Mouse (Mus musculus): Measurements from ENCODE around the gene Ndfip2. TPM values are rescaled to one million over a fixed set of nuclear protein-coding genes. Genes with fewer than 3 reads are reported as not detected.

The Ndfip2 gene
- polyA plus RNA-seq, 1 experiment from 2014 or later, result 56.8 TPM

GRCm38 (mm10) chr14:105287972-105288371, 29.6 kb downstream of the Ndfip2 start:
- 71% methylated on average over 2 of the region's 2 CpGs for WGBS
- Histone ChIP-seq H3K27ac (replicated peaks) (no peak overlapping the region), H3K9me3 (replicated peaks) (no peaks in the 10 kb centered on the region), H3K36me3 (peaks cover 8% of the 10 kb centered on the region), H3K4me3 (replicated peaks) (no peak overlapping the region), H3K27me3 (no peaks in the 10 kb centered on the region), H3K9ac (no peak overlapping the region), H3K4me2 (replicated peaks) (no peak overlapping the region), H3K4me1 (no peaks in the 10 kb centered on the region)
- no peak for ATAC-seq (ENCODE audit: insufficient number of reproducible peaks, low FRiP score, low TSS enrichment, low read depth)

- no peak for ATAC-seq (ENCODE audit: insufficient number of reproducible peaks, low FRiP score, low TSS enrichment, low read depth)
- 93% methylated on average over 4 of the region's 4 CpGs for WGBS
- Histone ChIP-seq H3K9me3 (replicated peaks) (no peaks in the 10 kb centered on the region), H3K36me3 (peaks cover 8% of the 10 kb centered on the region), H3K4me2 (replicated peaks) (no peak overlapping the region), H3K9ac (no peak overlapping the region), H3K27me3 (no peaks in the 10 kb centered on the region), H3K4me3 (replicated peaks) (no peak overlapping the region), H3K27ac (replicated peaks) (no peak overlapping the region), H3K4me1 (no peaks in the 10 kb centered on the region)
Measured at GRCm38 (mm10) chr14:105288529-105288928, 30.2 kb downstream of the Ndfip2 start.

- WGBS, result 88% methylated on average over 9 of the region's 9 CpGs
Measured at GRCm38 (mm10) chr14:105292139-105292538, 33.8 kb downstream of the Ndfip2 start.

GRCm38 (mm10) chr14:105293777-105294176, 35.4 kb downstream of the Ndfip2 start:
- peaks cover 8% of the 10 kb centered on the region for H3K36me3 ChIP-seq
- H3K9ac ChIP-seq, result no peak overlapping the region
- H3K4me1 ChIP-seq, result no peaks in the 10 kb centered on the region
- no peak for ATAC-seq (ENCODE audit: insufficient number of reproducible peaks, low FRiP score, low TSS enrichment, low read depth)
- H3K27me3 ChIP-seq, result no peaks in the 10 kb centered on the region
- H3K9me3 ChIP-seq (replicated peaks), result no peaks in the 10 kb centered on the region
- H3K4me3 ChIP-seq (replicated peaks), result no peak overlapping the region
- no peak overlapping the region for H3K4me2 ChIP-seq (replicated peaks)
- H3K27ac ChIP-seq (replicated peaks), result no peak overlapping the region
- WGBS, result 83% methylated on average over 3 of the region's 3 CpGs

More at GRCm38 (mm10) chr14:105292139-105292538, 33.8 kb downstream of the Ndfip2 start:
- Histone ChIP-seq H3K4me1 (no peaks in the 10 kb centered on the region), H3K9me3 (replicated peaks) (no peaks in the 10 kb centered on the region), H3K4me2 (replicated peaks) (no peak overlapping the region), H3K4me3 (replicated peaks) (no peak overlapping the region), H3K36me3 (peaks cover 11% of the 10 kb centered on the region), H3K27ac (replicated peaks) (no peak overlapping the region), H3K27me3 (no peaks in the 10 kb centered on the region), H3K9ac (no peak overlapping the region)
- no peak for ATAC-seq (ENCODE audit: insufficient number of reproducible peaks, low FRiP score, low TSS enrichment, low read depth)

GRCm38 (mm10) chr14:105295820-105296582, 37.6 kb downstream of the Ndfip2 start:
- Histone ChIP-seq H3K27me3 (no peaks in the 10 kb centered on the region), H3K36me3 (peaks cover 11% of the 10 kb centered on the region), H3K9ac (no peak overlapping the region), H3K27ac (replicated peaks) (no peak overlapping the region), H3K4me2 (replicated peaks) (no peak overlapping the region), H3K4me3 (replicated peaks) (no peak overlapping the region), H3K4me1 (no peaks in the 10 kb centered on the region), H3K9me3 (replicated peaks) (no peaks in the 10 kb centered on the region)
- ATAC-seq (ENCODE audit: insufficient number of reproducible peaks, low FRiP score, low TSS enrichment, low read depth), result no peak
- 50% methylated on average over 6 of the region's 6 CpGs for WGBS

- Histone ChIP-seq H3K4me3 (replicated peaks) (no peak overlapping the region), H3K9me3 (replicated peaks) (no peaks in the 10 kb centered on the region), H3K27ac (replicated peaks) (no peak overlapping the region), H3K9ac (no peak overlapping the region), H3K4me1 (no peaks in the 10 kb centered on the region), H3K4me2 (replicated peaks) (no peak overlapping the region), H3K27me3 (no peaks in the 10 kb centered on the region), H3K36me3 (0 out of 2 replicates have a peak, but pooled peaks cover 6% of the 10 kb centered on the region)
- 53% methylated on average over 5 of the region's 5 CpGs for WGBS
- no peak for ATAC-seq (ENCODE audit: insufficient number of reproducible peaks, low FRiP score, low TSS enrichment, low read depth)
Measured at GRCm38 (mm10) chr14:105299744-105300255, 41.4 kb downstream of the Ndfip2 start.

- WGBS, result 75% methylated on average over 10 of the region's 10 CpGs
Measured at GRCm38 (mm10) chr14:105300551-105300950, 42.2 kb downstream of the Ndfip2 start.

GRCm38 (mm10) chr14:105302708-105303107, 44.3 kb downstream of the Ndfip2 start:
- 62% methylated on average over 4 of the region's 4 CpGs for WGBS
- Histone ChIP-seq H3K9me3 (replicated peaks) (no peaks in the 10 kb centered on the region), H3K4me1 (no peaks in the 10 kb centered on the region), H3K4me2 (replicated peaks) (no peak overlapping the region), H3K9ac (no peak overlapping the region), H3K36me3 (0 out of 2 replicates have a peak, but pooled peaks cover 10% of the 10 kb centered on the region), H3K4me3 (replicated peaks) (no peak overlapping the region), H3K27ac (replicated peaks) (no peak overlapping the region), H3K27me3 (no peaks in the 10 kb centered on the region)
- ATAC-seq (ENCODE audit: insufficient number of reproducible peaks, low FRiP score, low TSS enrichment, low read depth), result no peak

More at GRCm38 (mm10) chr14:105300551-105300950, 42.2 kb downstream of the Ndfip2 start:
- no peak overlapping the region for H3K9ac ChIP-seq
- no peaks in the 10 kb centered on the region for H3K27me3 ChIP-seq
- no peak overlapping the region for H3K4me2 ChIP-seq (replicated peaks)
- H3K36me3 ChIP-seq, result 0 out of 2 replicates have a peak, but pooled peaks cover 9% of the 10 kb centered on the region
- no peaks in the 10 kb centered on the region for H3K9me3 ChIP-seq (replicated peaks)
- no peak overlapping the region for H3K27ac ChIP-seq (replicated peaks)
- H3K4me1 ChIP-seq, result no peaks in the 10 kb centered on the region
- H3K4me3 ChIP-seq (replicated peaks), result no peak overlapping the region
- no peak for ATAC-seq (ENCODE audit: insufficient number of reproducible peaks, low FRiP score, low TSS enrichment, low read depth)

- 0 out of 2 replicates have a peak, but pooled peaks cover 7% of the 10 kb centered on the region for H3K36me3 ChIP-seq
- ATAC-seq (ENCODE audit: insufficient number of reproducible peaks, low FRiP score, low TSS enrichment, low read depth), result no peak
- 59% methylated on average over 4 of the region's 4 CpGs for WGBS
- no peak overlapping the region for H3K4me3 ChIP-seq (replicated peaks)
- H3K27ac ChIP-seq (replicated peaks), result no peak overlapping the region
- no peak overlapping the region for H3K9ac ChIP-seq
- no peaks in the 10 kb centered on the region for H3K4me1 ChIP-seq
- H3K27me3 ChIP-seq, result no peaks in the 10 kb centered on the region
- no peak overlapping the region for H3K4me2 ChIP-seq (replicated peaks)
- no peaks in the 10 kb centered on the region for H3K9me3 ChIP-seq (replicated peaks)
Measured at GRCm38 (mm10) chr14:105307716-105308115, 49.3 kb downstream of the Ndfip2 start.

- Histone ChIP-seq H3K27ac (replicated peaks) (no peak overlapping the region), H3K4me1 (no peaks in the 10 kb centered on the region), H3K9ac (no peak overlapping the region), H3K36me3 (no peaks in the 10 kb centered on the region), H3K4me2 (replicated peaks) (no peak overlapping the region), H3K4me3 (replicated peaks) (no peak overlapping the region), H3K27me3 (no peaks in the 10 kb centered on the region), H3K9me3 (replicated peaks) (no peaks in the 10 kb centered on the region)
- ATAC-seq (ENCODE audit: insufficient number of reproducible peaks, low FRiP score, low TSS enrichment, low read depth), result no peak
- WGBS, result 80% methylated on average over 4 of the region's 4 CpGs
Measured at GRCm38 (mm10) chr14:105312366-105312765, 54.0 kb downstream of the Ndfip2 start.

GRCm38 (mm10) chr14:105312944-105313343, 54.6 kb downstream of the Ndfip2 start:
- Histone ChIP-seq H3K4me3 (replicated peaks) (no peak overlapping the region), H3K9ac (no peak overlapping the region), H3K27ac (replicated peaks) (no peak overlapping the region), H3K9me3 (replicated peaks) (no peaks in the 10 kb centered on the region), H3K27me3 (no peaks in the 10 kb centered on the region), H3K36me3 (no peaks in the 10 kb centered on the region), H3K4me1 (no peaks in the 10 kb centered on the region), H3K4me2 (replicated peaks) (no peak overlapping the region)
- WGBS, result 78% methylated on average over 2 of the region's 2 CpGs
- no peak for ATAC-seq (ENCODE audit: insufficient number of reproducible peaks, low FRiP score, low TSS enrichment, low read depth)
